Mouse (Mus musculus): ENCODE results near the gene Irs1.

Irs1 gene

GRCm38 (mm10) chr1:82291151-82291797 is at the start of gene Irs1:
Irs1 (minus strand) TSS chr1:82291416.
- DNase-seq (ENCODE audit: low spot score in 2 of 2): peak; percentile 67 to 74

GRCm38 (mm10) chr1:82334506-82334905 is 43.3 kb upstream of the Irs1 start:
- DNase-seq (ENCODE audit: low spot score in 2 of 2): no peak

DNA sequence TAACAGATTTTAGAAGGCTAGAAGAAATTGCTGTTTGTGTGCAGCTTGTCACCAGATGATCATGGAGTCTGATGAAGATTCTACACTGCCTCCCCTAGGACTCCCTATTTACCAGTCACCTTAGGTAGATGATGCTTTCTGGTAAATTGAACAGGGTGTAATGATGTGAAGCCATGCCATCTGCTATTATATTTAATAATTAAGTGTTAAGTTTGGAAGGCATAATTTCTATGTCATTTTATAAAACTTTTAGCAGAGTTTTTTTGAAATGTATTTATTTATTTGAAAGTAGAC is 38.7 kb upstream of the Irs1 start:
- no peak for DNase-seq (ENCODE audit: low spot score in 2 of 2)

GRCm38 (mm10) chr1:82329237-82329953 is 38.2 kb upstream of the Irs1 start:
- DNase-seq (ENCODE audit: low spot score in 2 of 2): no peak

- DNase-seq (ENCODE audit: low spot score in 2 of 2): no peak
Observed at GRCm38 (mm10) chr1:82328033-82328775, 37.0 kb upstream of the Irs1 start.

DNA sequence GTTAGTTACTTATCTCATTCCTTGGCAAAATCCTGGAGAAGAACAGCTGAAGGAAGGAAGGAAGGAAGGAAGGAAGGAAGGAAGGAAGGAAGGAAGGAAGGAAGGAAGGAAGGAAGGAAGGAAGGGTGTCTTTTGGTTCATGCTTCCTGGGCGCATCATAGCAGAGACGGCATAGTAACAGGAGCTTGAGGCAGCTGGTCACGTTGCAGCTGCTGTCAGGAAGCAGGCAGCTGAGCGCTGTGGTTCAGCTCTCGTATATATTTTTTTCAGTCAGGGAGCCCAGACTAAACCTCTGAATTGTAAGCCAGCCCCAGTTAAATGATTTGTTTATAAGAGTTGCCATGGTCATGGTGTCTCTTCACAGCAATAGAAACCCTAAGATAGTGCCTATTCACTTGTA is 34.9 kb upstream of the Irs1 start:
- DNase-seq (ENCODE audit: low spot score in 2 of 2): no peak

DNA sequence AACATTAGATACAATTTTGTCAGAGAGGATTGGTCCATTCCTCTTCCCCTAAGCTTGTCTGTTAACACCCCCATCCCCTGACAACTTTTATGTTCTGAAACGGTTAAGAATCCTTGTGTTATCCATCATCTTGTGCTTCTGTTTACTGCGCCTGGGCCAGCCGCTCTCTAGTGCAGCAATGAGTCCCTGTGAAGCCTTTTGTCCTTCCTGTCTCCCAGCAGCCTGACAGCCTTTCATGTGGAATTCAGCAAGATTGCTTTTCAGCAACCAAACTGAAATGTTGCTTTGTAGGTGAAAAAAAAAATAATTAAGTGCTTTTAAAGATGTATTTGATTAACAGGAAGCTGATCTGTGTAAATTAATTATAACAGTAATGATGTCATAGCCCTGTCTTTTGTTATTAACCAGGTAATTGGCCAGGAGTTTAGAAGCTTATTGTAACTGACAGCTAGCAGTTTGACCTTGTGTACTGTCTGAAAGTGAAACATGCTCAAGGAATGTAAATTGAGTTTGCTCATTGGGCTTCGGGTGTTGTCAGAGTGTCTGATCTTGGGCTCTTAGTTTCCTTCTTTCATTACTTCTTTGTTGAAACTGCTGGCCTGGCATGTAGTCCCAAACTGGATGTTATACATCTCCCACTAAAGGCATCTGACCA is 33.0 kb upstream of the Irs1 start:
- DNase-seq (ENCODE audit: low spot score in 2 of 2): no peak

DNA sequence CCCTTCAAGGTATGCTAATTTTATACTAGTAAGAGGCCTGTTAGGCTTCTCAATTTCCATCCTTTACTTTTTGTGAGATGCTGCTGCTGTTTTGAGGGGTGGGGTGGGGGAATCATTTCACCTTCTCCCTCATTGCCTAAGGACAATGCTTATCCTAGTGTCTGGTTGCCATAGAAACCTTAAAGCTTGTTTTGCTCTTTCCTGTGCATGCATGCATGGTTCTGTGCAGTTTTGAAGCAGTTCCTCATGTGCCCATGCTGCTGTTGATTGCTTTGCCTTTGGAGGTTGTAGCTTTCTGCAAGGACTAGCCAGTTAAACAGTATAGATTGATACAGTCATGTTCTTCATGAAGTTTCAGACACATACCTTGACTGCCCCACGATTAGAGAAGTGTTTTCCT is 30.2 kb upstream of the Irs1 start:
- DNase-seq (ENCODE audit: low spot score in 2 of 2): no peak

GRCm38 (mm10) chr1:82320864-82321263 is 29.6 kb upstream of the Irs1 start:
- no peak for DNase-seq (ENCODE audit: low spot score in 2 of 2)

GRCm38 (mm10) chr1:82320456-82320855 is 29.2 kb upstream of the Irs1 start:
- DNase-seq (ENCODE audit: low spot score in 2 of 2): no peak

DNA sequence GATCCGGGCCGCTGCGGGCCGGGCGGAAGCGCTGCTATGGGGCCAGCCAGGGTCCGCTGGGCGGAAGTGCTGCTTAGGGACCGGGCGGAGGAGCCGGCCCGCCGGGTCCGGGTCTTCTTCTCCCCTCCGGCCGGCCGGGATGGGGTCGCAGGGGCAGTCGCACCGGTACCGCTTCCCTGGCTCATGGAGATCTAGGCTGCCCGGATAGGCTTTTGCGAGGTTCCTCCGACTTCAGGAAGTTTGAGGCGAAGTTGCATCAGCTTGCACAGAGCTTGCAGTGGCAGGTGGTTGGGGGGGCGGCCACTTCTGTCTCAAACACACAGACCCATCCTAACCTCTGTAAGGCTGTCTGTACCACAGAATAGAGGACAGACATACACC is 25.5 kb upstream of the Irs1 start:
- DNase-seq (ENCODE audit: low spot score in 2 of 2): peak in 1 of 2 experiments; percentile 11

DNA sequence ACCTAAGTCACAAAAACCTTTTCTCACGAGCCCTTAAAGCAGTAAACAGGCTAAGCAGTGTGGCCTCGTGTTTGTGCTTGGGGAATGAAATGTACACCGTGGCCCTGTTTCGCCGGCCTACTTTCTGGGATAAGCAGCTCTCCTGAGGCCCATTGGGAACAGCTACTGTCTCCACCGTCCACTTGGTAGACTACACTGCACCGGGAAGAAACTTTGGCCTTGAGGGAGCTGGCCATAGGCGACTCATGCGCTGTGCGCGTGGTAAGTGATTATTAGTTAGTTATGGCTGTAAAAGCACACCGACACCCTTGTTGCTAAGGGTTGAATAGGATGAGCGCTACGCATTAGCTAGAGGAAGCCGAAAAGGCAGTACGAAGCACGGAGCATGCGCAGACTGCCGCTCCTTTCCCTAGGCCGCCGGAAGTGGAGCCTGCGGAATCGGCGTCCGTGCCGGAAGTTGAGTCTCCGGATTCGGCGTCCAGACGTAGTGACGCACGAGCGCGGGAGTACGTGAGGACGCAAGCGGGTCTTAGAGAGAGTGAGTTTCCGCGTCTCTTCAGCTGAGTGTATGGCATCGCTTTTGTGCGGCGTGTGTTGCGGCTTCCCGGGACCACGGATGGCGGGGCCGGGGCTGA is 25.0 kb upstream of the Irs1 start, which contains the start of gene Rhbdd1:
Rhbdd1 (plus strand) TSS at position 342 of the 635 bp plus-strand sequence.
- peak; percentile 97 to 98 for DNase-seq (ENCODE audit: low spot score in 2 of 2)

GRCm38 (mm10) chr1:82304483-82304882 is 13.3 kb upstream of the Irs1 start:
- DNase-seq (ENCODE audit: low spot score in 2 of 2): no peak

GRCm38 (mm10) chr1:82298586-82298985 is 7.4 kb upstream of the Irs1 start:
- no peak for DNase-seq (ENCODE audit: low spot score in 2 of 2)

DNA sequence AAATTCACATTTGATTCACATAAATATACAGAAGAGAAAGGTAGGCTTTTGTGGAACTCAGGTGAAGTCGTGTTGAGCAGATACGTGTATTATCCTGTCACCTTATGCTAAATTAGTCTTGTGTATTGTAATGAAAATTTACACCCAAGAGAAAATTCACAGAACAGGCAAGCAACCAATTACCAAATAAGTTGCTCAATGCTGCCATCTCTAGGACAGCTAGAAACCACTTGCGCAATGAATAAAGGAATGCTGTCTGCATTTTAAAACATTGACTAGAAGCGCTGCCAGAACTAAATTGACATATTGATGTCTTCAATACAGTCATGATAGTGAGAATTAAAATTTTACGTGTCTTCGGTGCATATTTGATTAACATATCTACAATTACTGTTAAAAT is 2.9 kb upstream of the Irs1 start:
- no peak for DNase-seq (ENCODE audit: low spot score in 2 of 2)

DNA sequence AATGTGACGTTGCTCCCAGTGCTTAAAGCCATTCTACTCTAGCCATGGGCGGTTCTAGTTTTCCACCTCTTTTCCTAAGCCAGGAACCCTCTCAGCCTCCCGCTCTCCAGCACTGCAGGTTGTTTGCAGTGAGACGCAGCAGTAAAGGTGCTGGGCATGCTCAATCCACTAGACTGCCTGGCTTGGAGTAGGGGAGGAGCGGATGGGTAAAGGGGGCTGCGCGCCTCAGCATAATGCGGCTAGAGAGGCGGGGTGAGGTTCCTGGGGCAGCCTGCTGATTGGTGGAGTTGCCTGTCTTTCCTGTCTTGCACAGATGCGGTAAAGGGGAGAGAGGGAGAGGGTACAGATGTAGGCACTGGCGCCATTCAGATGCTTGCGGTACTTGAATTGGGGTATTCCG is 1.6 kb upstream of the Irs1 start:
- DNase-seq (ENCODE audit: low spot score in 2 of 2): peak in 1 of 2 experiments; percentile 51

- DNase-seq (ENCODE audit: low spot score in 2 of 2): no peak
Observed at GRCm38 (mm10) chr1:82291930-82292712, 905 bp upstream of the Irs1 start.

- DNase-seq (ENCODE audit: low spot score in 2 of 2): peak; percentile 57 to 64
Observed at GRCm38 (mm10) chr1:82290723-82291150, 479 bp downstream of the Irs1 start.

DNA sequence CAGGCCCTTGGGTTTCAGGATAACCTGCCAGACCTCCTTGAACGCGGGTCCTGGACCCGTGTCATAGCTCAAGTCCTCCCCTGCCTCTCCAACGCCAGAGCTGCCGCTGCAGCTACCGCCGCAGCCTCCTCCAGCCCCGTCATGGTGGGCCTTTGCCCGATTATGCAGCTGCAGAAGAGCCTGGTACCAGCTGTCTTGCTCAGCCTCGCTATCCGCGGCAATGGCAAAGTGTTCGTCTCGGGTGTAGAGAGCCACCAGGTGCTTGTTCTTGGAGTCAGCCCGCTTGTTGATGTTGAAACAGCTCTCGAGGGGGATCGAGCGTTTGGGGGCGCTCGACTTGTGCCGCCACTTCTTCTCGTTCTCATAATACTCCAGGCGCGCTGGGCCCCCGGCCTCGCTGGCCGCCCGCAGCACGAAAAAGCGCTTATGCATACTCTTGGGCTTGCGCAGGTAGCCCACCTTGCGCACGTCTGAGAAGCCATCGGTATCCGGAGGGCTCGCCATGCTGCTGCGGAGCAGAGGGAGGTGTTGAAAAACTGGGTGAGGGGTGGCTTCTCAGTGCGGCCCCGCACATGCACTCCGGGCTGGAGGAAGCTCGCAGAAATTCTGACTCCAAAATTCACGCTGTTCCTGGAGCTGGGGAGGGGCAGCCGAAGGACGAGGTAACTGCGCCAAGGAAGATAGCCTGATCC is 1.1 kb downstream of the Irs1 start:
- peak in 1 of 2 experiments; percentile 58 for DNase-seq (ENCODE audit: low spot score in 2 of 2)

Data from frontal cortex, postnatal 25 days (tissue).